30 mouse cellular contexts compared by ENCODE assay signal in genomic region chr1:133688301-133688700, GRCm38 (mm10). TPM values are rescaled to one million over a fixed set of nuclear protein-coding genes. Genes with fewer than 3 reads are reported as not detected.
DNase-seq lines count a peak whose midpoint lies in the region; TF ChIP-seq lines count a peak whose summit lies in the region.
"Had no signal": no experiment of that assay in that cellular context is flagged by ENCODE, and none has a peak within 500 bp of the region (broad histone marks: within the 10 kb centered on the region; RNA-seq: fewer than 3 reads in every experiment).

No protein-coding gene starts in this region.

- TF ChIP-seq CTCF in spleen, adult 2 months (IDR thresholded peaks at IDR 0.05; ENCODE audit: extremely low read depth, insufficient read depth, insufficient read length, insufficient replicate concordance) = no peak
- TF ChIP-seq CTCF in CH12.LX (conservative IDR thresholded peaks at IDR 0.05 in 1 of 2, IDR thresholded peaks at IDR 0.05 in 1 of 2; ENCODE audit: low read depth in 2 of 2, low read length in 2 of 2) = no peak

- dilution Hi-C loops in CH12.LX (cut with MboI; ENCODE audit: extremely low pct_ligation_motif_present, extremely low pct_unique_long_range_greater_than_20kb, low sequenced_read_pairs) = no loop called here

- TF ChIP-seq EP300 in CH12.LX (IDR thresholded peaks at IDR 0.05; ENCODE audit: low read length) = no peak

- in situ Hi-C loops in CH12.LX (cut with MboI; ENCODE audit: low pct_ligation_motif_present, low pct_unique_long_range_greater_than_20kb, low sequenced_read_pairs) = no loop called here

- H3K27me3 ChIP-seq in spleen, adult 2 months (ENCODE audit: control insufficient read depth, insufficient read depth, low read length) = no peaks in the 10 kb centered on the region
- no peaks in the 10 kb centered on the region for H3K27me3 ChIP-seq in CH12.LX (replicated peaks)
- H3K27me3 ChIP-seq: forebrain, embryonic 13.5 days; heart, embryonic 13.5 days had no signal

- TF ChIP-seq RAD21 in CH12.LX (IDR thresholded peaks at IDR 0.05; ENCODE audit: low read depth, low read length) = no peak

- H3K4me1 ChIP-seq in spleen, adult 2 months (ENCODE audit: control insufficient read depth, insufficient read depth, insufficient read length) = peaks cover 19% of the 10 kb centered on the region; the same call in 1 of the 2 replicates
- peaks cover 9 to 43% of the 10 kb centered on the region in 2 experiments; a peak in 3 of 4 replicates for H3K4me1 ChIP-seq in CH12.LX (ENCODE audit: control insufficient read depth in 1 of 2, insufficient read depth in 2 of 2)
- H3K4me1 ChIP-seq: forebrain, embryonic 13.5 days had no signal

- H3K9me3 ChIP-seq in CH12.LX (replicated peaks; ENCODE audit: low read length) = peaks cover 11% of the 10 kb centered on the region
- H3K9me3 ChIP-seq: forebrain, embryonic 10.5 days; forebrain, embryonic 13.5 days; heart, embryonic 10.5 days; heart, embryonic 13.5 days had no signal

- H3K4me3 ChIP-seq in spleen, adult 2 months (ENCODE audit: extremely low read depth, insufficient read depth, insufficient read length) = peak overlapping the region; percentile 64
- H3K4me3 ChIP-seq in CH12.LX (replicated peaks in 1 of 3; ENCODE audit: low read depth in 2 of 3, low read length in 2 of 3, poor library complexity in 1 of 3) = peak overlapping the region in 2 of 3 experiments; percentile 32 to 42
- H3K4me3 ChIP-seq: forebrain, embryonic 10.5 days; forebrain, embryonic 13.5 days; heart, adult 2 months; heart, embryonic 10.5 days; heart, embryonic 13.5 days had no signal

- TF ChIP-seq POLR2A in spleen, adult 2 months (IDR thresholded peaks at IDR 0.05; ENCODE audit: low read depth, low read length) = no peak
- no peak for TF ChIP-seq POLR2A in CH12.LX (IDR thresholded peaks at IDR 0.05; ENCODE audit: low read depth, low read length)

- WGBS in spleen, adult 2 months = 32% methylated on average over 7 of the region's 7 CpGs

- DNase-seq in spleen, adult 2 months (ENCODE audit: low read depth in 1 of 2, low spot score in 2 of 2) = no peak
- no peak for DNase-seq in spleen, adult 12 weeks (ENCODE audit: low spot score)
- DNase-seq in CH12.LX (ENCODE audit: extremely low read depth) = no peak
- DNase-seq in naive thymus-derived CD4-positive, alpha-beta T cell, adult 2 months (ENCODE audit: low read depth) = peak; percentile 48
- no peak for DNase-seq in urinary bladder, adult 2 months (ENCODE audit: low spot score)
- DNase-seq in adrenal gland, postnatal 36 days = no peak
- DNase-seq: adrenal gland, adult 8-10 months; adrenal gland, postnatal 25 days; cerebellum, adult 18-20 months; cerebellum, adult 9-10 months; cerebellum, postnatal 14 days; gastrocnemius, postnatal 10 days; gastrocnemius, postnatal 36 days; heart, adult 2 months; heart, postnatal 14 days; heart, postnatal 4 days had no signal

- H3K27ac ChIP-seq in spleen, adult 2 months (ENCODE audit: insufficient read depth, low read length) = peak overlapping the region; percentile 42
- no peak overlapping the region for H3K27ac ChIP-seq in CH12.LX (ENCODE audit: insufficient read depth, low read depth)
- H3K27ac ChIP-seq: forebrain, embryonic 10.5 days; forebrain, embryonic 13.5 days; heart, adult 2 months; heart, embryonic 10.5 days; heart, embryonic 13.5 days; hindbrain, embryonic 14.5 days; hindbrain, postnatal 0 days had no signal

- peaks cover 4% of the 10 kb centered on the region; the same call in 1 of the 2 replicates for H3K36me3 ChIP-seq in spleen, adult 2 months (ENCODE audit: control insufficient read depth, insufficient read depth, low read length)
- H3K36me3 ChIP-seq in CH12.LX (replicated peaks in 1 of 2; ENCODE audit: control insufficient read depth in 1 of 2, insufficient read depth in 1 of 2, low read length in 1 of 2) = peaks cover 6 to 48% of the 10 kb centered on the region in 2 experiments
- H3K36me3 ChIP-seq: forebrain, embryonic 10.5 days; heart, embryonic 10.5 days; heart, embryonic 13.5 days had no signal

- H3K9ac ChIP-seq in CH12.LX (ENCODE audit: insufficient read depth, low read depth) = peak overlapping the region; percentile 2; the same call in 1 of the 2 replicates
- H3K9ac ChIP-seq: forebrain, embryonic 13.5 days; heart, embryonic 13.5 days; hindbrain, embryonic 14.5 days had no signal

- peak overlapping the region; percentile 4; the same call in 1 of the 2 replicates for H3K4me2 ChIP-seq in CH12.LX (ENCODE audit: insufficient read depth, low read depth, poor library complexity, severe bottlenecking)
- H3K4me2 ChIP-seq: forebrain, embryonic 13.5 days; heart, embryonic 13.5 days; hindbrain, embryonic 14.5 days had no signal

- H3K79me2 ChIP-seq in CH12.LX (replicated peaks; ENCODE audit: control insufficient read depth, extremely low read depth, insufficient read depth, poor library complexity, severe bottlenecking) = peaks cover 2% of the 10 kb centered on the region

TF ChIP-seq in CH12.LX, 34 proteins besides CTCF, POLR2A, EP300 and RAD21:
- TF ChIP-seq ZKSCAN1 (IDR thresholded peaks at IDR 0.05; ENCODE audit: borderline replicate concordance, low read depth, low read length) (no peak), UBTF (IDR thresholded peaks at IDR 0.05; ENCODE audit: low read depth, low read length) (no peak), CHD1 (IDR thresholded peaks at IDR 0.05; ENCODE audit: low read depth, low read length) (no peak), ZNF384 (IDR thresholded peaks at IDR 0.05; ENCODE audit: low read depth, low read length) (no peak), HCFC1 (IDR thresholded peaks at IDR 0.05; ENCODE audit: low read depth, low read length) (no peak), SMC3 (IDR thresholded peaks at IDR 0.05; ENCODE audit: low read depth, low read length) (no peak), BHLHE40 (IDR thresholded peaks at IDR 0.05; ENCODE audit: low read depth, low read length) (no peak), TBP (conservative IDR thresholded peaks at IDR 0.05; ENCODE audit: low read depth, low read length) (no peak), USF2 (conservative IDR thresholded peaks at IDR 0.05; ENCODE audit: low read depth, low read length) (no peak), ETS1 (conservative IDR thresholded peaks at IDR 0.05; ENCODE audit: low read depth, low read length) (no peak), SIN3A (IDR thresholded peaks at IDR 0.05; ENCODE audit: low read length) (no peak), GABPA (IDR thresholded peaks at IDR 0.05; ENCODE audit: insufficient replicate concordance, low read depth, low read length) (no peak), POLR2AphosphoS2 (IDR thresholded peaks at IDR 0.05; ENCODE audit: low read depth, low read length) (no peak), MAX (IDR thresholded peaks at IDR 0.05; ENCODE audit: low read length) (no peak), MXI1 (IDR thresholded peaks at IDR 0.05; ENCODE audit: low read depth, low read length) (no peak)

RNA-seq across cellular contexts. Expression of gene Lax1, which starts 1.6 kb away (rescaled TPM):
- polyA plus RNA-seq in spleen, adult 2 months (2012; rRNA removed) = 35.4 and 39.2 TPM in 2 replicates
- total RNA-seq in CH12.LX (2012; rRNA removed) (14.9 and 17.9 TPM in 2 replicates), CH12.LX (2014; rRNA removed) (14.2 and 16.1 TPM in 2 replicates)
- 15.0 and 15.6 TPM in 2 replicates for polyA plus RNA-seq in CH12.LX (2012; ENCODE audit: insufficient read length, low read depth)
- polyA plus RNA-seq in urinary bladder, adult 2 months (2012; rRNA removed) = 2.4 and 4.1 TPM in 2 replicates
- under 1 TPM in 1 of 2 experiments, not detected in 1; 0.26 TPM for total RNA-seq in adrenal gland, postnatal 36 days (2021)
- total RNA-seq: adrenal gland, postnatal 25 days; gastrocnemius, adult 18-20 months; gastrocnemius, postnatal 36 days had no signal
- polyA plus RNA-seq: C2C12; forebrain, embryonic 13.5 days; forebrain, embryonic 16.5 days; hindbrain, embryonic 14.5 days had no signal

RNA-seq across cellular contexts. Expression of gene Gm38394, which starts 27.2 kb away (rescaled TPM):
- 1.4 and 1.6 TPM in 2 replicates for polyA plus RNA-seq in spleen, adult 2 months (2012; rRNA removed)
- total RNA-seq in CH12.LX (2012; rRNA removed) = 4.0 and 4.7 TPM in 2 replicates
- 2.7 and 2.8 TPM in 2 replicates for total RNA-seq in CH12.LX (2014; rRNA removed)
- polyA plus RNA-seq in CH12.LX (2012; ENCODE audit: insufficient read length, low read depth) = 6.3 and 8.2 TPM in 2 replicates
- polyA plus RNA-seq in urinary bladder, adult 2 months (2012; rRNA removed) = 5.5 and 6.4 TPM in 2 replicates
- total RNA-seq in adrenal gland, postnatal 36 days (2021) = 10 to 100 TPM; 27.8 to 34.4 TPM

RNA-seq across cellular contexts. Expression of gene Zbed6, which starts 27.6 kb away (rescaled TPM):
- polyA plus RNA-seq in spleen, adult 2 months (2012; rRNA removed) = 1.2 and 1.7 TPM in 2 replicates
- total RNA-seq in CH12.LX (2012; rRNA removed) (4.4 and 5.3 TPM in 2 replicates), CH12.LX (2014; rRNA removed) (1.6 and 1.7 TPM in 2 replicates)
- polyA plus RNA-seq in CH12.LX (2012; ENCODE audit: insufficient read length, low read depth) = 2.9 and 3.7 TPM in 2 replicates
- polyA plus RNA-seq in urinary bladder, adult 2 months (2012; rRNA removed) = 0.59 and 4.8 TPM in 2 replicates
- 10 to 100 TPM in 1 of 2 experiments, 1 to 10 TPM in 1; 9.9 to 11.5 TPM for total RNA-seq in adrenal gland, postnatal 36 days (2021)
- polyA plus RNA-seq: activated CD4-positive, CD25-positive, alpha-beta regulatory T cell, adult 4 months; embryonic facial prominence, embryonic 11.5 days; embryonic facial prominence, embryonic 14.5 days; forebrain, embryonic 10.5 days; forebrain, embryonic 13.5 days; forebrain, embryonic 16.5 days; heart, embryonic 10.5 days; heart, embryonic 13.5 days; heart, embryonic 16.5 days; hindbrain, embryonic 11.5 days; hindbrain, embryonic 14.5 days had no signal
